Mouse (Mus musculus) spleen, adult 2 months (tissue): ENCODE results near the gene Agbl1.

Source experiments
- CTCF ChIP-seq: fragments of 200-500 bp; IDR thresholded peaks from 2 replicates; pipeline ENCODE4 v1.5.1; 2011; ENCODE audit warnings: mild to moderate bottlenecking, inconsistent platforms; ENCODE audit not compliant: insufficient read depth, insufficient read length, insufficient replicate concordance; ENCODE audit errors: extremely low read depth
- POLR2A ChIP-seq: fragments of 200-500 bp; IDR thresholded peaks from 2 replicates; pipeline ENCODE4 v1.6.1; 2011; ENCODE audit warnings: low read depth, low read length, inconsistent platforms

- TF ChIP-seq CTCF (no peak), POLR2A (no peak)
Observed at GRCm38 (mm10) chr7:76777237-76777855, 547.7 kb downstream of the Agbl1 start.
